Mouse (Mus musculus): ENCODE data around the gene Ank2. TPM values are rescaled to one million over a fixed set of nuclear protein-coding genes. Genes with fewer than 3 reads are reported as not detected.
A peak's percentile ranks its signal among the peaks of the same experiment; 100 is the strongest.

The Ank2 gene
- total RNA-seq, 2 experiments from 2014 or later, result 56.9 to 95.8 TPM

- no peak for DNase-seq
Observed at GRCm38 (mm10) chr3:127172697-127173096, 326.5 kb downstream of the Ank2 start.

GRCm38 (mm10) chr3:127170246-127170645 is 328.9 kb downstream of the Ank2 start:
- DNase-seq, result no peak

GRCm38 (mm10) chr3:127169114-127169513 is 330.0 kb downstream of the Ank2 start:
- no peak for DNase-seq

- no peak for DNase-seq
Observed at GRCm38 (mm10) chr3:127163749-127164148, 335.4 kb downstream of the Ank2 start.

GRCm38 (mm10) chr3:127161998-127162712 is 337.0 kb downstream of the Ank2 start:
- peak; percentile 68 for DNase-seq

- no peak for DNase-seq
Observed at GRCm38 (mm10) chr3:127161085-127161837, 337.9 kb downstream of the Ank2 start.

GRCm38 (mm10) chr3:127157706-127158105 is 341.4 kb downstream of the Ank2 start:
- DNase-seq, result no peak

- peak; percentile 10 for DNase-seq
Observed at GRCm38 (mm10) chr3:127156080-127156479, 343.1 kb downstream of the Ank2 start.

GRCm38 (mm10) chr3:127153861-127154260 is 345.3 kb downstream of the Ank2 start:
- no peak for DNase-seq

- no peak for DNase-seq
Observed at GRCm38 (mm10) chr3:127153443-127153842, 345.7 kb downstream of the Ank2 start.

- no peak for DNase-seq
Observed at GRCm38 (mm10) chr3:127148648-127149047, 350.5 kb downstream of the Ank2 start.

- no peak for DNase-seq
Observed at GRCm38 (mm10) chr3:127140590-127140989, 358.6 kb downstream of the Ank2 start.

GRCm38 (mm10) chr3:127139638-127140037 is 359.5 kb downstream of the Ank2 start:
- no peak for DNase-seq

GRCm38 (mm10) chr3:127137508-127137907 is 361.6 kb downstream of the Ank2 start:
- DNase-seq, result no peak

- no peak for DNase-seq
Observed at GRCm38 (mm10) chr3:127134062-127134461, 365.1 kb downstream of the Ank2 start.

GRCm38 (mm10) chr3:127131048-127131447 is 368.1 kb downstream of the Ank2 start:
- DNase-seq, result no peak

GRCm38 (mm10) chr3:127130167-127130770 is 368.9 kb downstream of the Ank2 start:
- DNase-seq, result no peak

- DNase-seq, result no peak
Observed at GRCm38 (mm10) chr3:127129750-127130149, 369.4 kb downstream of the Ank2 start.

GRCm38 (mm10) chr3:127127611-127128010 is 371.5 kb downstream of the Ank2 start:
- no peak for DNase-seq

- DNase-seq, result no peak
Observed at GRCm38 (mm10) chr3:127126220-127126619, 372.9 kb downstream of the Ank2 start.

- DNase-seq, result no peak
Observed at GRCm38 (mm10) chr3:127124375-127124993, 374.7 kb downstream of the Ank2 start.

- peak; percentile 70 for DNase-seq
Observed at GRCm38 (mm10) chr3:127123376-127123775, 375.8 kb downstream of the Ank2 start.

- DNase-seq, result no peak
Observed at GRCm38 (mm10) chr3:127118777-127119176, 380.4 kb downstream of the Ank2 start.
